Mouse (Mus musculus) heart, postnatal 36 days (tissue): ENCODE results near the gene Thop1. TPM values are rescaled to one million over a fixed set of nuclear protein-coding genes. Genes with fewer than 3 reads are reported as not detected.
"Not testable (repeated sequence)": the region's sequence is repeated elsewhere in the genome, so short reads cannot be mapped to it uniquely, and the experiment has no call there.

Experiments used
- DNase-seq, 2 experiments: peaks; one replicate each; pipeline ENCODE4 v3.0.0; 2021 to 2022
- intact Hi-C: fragments of 180-260 bp; cut with DNase I; formaldehyde crosslinking; loops from one replicate; pipeline ENCODE4 v1.15.1; 2025
- total RNA-seq, 2 experiments: library from RNA; stranded (reverse); gene quantifications; 2 replicates each; pipeline ENCODE4 v1.2.3; 2021

The Thop1 gene
- total RNA-seq, 2 experiments from 2014 or later: 11.9 to 13.1 TPM

DNA sequence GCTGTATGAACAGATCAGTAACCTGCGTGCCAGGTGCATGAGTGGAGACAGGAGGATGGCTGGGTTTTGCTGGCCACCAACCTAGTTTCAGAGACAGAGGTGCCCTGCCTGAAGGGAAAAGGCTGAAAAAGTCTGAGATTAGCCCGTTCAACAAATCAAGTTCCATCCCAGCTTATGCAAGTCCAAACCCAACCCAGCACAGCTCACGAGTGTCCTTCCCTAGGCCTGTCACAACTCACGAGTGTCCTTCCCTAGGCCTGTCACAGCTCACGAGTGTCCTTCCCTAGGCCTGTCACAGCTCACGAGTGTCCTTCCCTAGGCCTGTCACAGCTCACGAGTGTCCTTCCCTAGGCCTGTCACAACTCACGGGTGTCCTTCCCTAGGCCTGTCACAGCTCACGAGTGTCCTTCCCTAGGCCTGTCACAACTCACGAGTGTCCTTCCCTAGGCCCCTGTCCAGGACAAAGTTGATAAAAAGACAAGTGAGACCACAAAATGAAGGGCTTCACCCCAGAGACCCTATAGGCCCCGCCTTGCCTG, 14.0 kb upstream of the Thop1 start:
- intact Hi-C loops, DNase-seq: not testable (repeated sequence)

GRCm38 (mm10) chr10:81057406-81058130, 12.3 kb upstream of the Thop1 start:
- intact Hi-C loops: no loop called here
- DNase-seq: peak; percentile 20 to 24

DNA sequence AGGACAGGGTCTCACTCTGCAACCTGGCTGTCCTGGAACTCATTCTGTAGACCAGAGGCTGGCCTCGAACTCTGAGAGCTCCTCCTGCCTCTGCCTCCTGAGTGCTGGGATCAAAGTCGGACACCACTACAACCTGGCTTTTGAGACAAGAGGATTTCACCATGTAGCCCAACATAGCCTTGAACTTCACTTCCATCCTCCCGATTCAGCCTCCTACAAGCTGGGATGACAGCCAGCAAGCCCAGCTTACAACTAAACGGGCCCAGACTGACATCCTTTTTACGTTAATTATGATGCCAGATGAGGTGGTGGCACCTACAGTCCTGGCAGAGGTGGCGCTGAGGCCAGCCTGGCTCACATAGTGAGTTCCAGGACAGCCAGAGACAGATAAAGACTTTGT, 10.9 kb upstream of the Thop1 start:
- intact Hi-C loops: no loop called here
- DNase-seq: no peak

GRCm38 (mm10) chr10:81059603-81060543, 10.0 kb upstream of the Thop1 start, which contains the start of gene Sgta:
Gene Sgta (minus strand): TSS chr10:81060181.
- intact Hi-C loops: no loop called here
- peak; percentile 98 to 99 for DNase-seq

DNA sequence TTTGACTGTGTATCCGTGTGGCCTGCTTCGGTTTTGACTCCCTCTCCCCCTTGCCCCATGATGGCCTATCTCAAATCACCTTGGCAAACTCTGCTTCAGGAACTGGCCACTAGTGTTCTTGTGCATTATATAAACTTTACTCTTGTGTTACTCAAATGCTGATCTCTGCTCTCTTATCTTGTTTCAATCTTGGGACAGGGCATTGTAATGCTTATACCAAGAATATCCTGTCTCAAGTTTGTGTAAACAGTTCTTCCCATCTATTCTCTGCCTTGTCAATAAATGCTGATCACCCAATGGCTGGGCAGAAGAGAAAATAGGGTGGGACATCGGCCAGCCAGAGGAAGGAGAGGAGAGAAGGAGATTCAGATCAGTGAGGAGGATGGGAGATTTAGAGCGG, 7.1 kb upstream of the Thop1 start:
- intact Hi-C loops: no loop called here
- DNase-seq: no peak

DNA sequence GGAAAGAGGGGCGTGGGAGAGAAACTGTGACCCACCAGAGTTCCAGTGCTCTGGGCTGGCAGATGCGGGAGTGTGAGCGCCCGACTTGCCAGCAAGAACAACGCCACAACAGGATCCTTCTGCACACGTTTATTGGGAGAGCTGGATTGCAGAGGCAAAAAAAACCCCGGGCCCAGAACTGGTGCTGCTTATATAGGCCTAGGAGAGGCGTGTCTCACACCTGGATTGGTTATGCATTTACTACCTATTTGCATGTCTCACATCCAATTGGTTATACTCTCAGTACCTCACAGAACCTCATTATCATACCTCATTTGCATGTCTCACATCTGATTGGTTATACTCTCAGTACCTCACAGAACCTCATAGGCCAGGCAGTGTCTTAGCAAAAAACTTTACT, 5.3 kb upstream of the Thop1 start:
- DNase-seq, intact Hi-C loops: not testable (repeated sequence)

DNA sequence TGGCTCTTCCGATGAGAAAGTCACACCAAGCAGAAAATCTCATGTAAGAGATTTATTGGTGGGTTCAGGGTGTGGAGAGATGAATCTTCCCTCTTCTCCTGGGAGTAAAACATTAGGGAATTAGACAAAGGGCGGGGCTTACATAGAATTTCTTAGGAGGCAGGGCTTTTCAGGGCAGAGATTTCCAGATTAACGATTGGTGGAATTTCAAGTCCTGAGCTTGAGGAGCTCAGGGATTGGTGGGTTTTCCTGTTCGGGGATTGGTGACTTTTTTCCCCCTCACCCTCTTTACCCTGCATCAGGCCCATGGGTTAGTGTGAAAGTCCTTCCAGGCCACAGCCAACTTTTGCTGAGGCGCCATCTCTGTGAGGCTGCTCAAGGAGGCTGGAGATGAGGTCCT, 1.1 kb upstream of the Thop1 start:
- intact Hi-C loops: no loop called here
- no peak for DNase-seq

DNA sequence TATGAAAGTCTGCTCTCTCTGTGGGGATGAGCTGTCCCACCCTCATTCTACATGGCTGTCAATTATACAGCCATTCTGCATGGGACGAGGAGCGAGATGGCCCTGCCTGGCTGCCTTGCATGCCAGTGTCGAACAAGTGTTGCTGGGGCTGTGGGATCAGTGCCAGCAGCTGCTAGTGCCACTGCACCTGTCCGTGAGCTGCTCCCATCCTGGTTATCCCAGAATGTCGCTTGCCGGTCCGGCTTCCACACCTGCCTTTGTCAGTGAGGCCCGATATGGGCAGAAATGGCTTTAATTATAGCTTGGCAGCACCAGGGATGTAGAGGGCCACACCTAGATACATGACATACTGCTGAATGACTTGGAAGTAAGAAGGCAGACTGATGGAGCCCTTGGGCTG, 2.5 kb downstream of the Thop1 start:
- intact Hi-C loops: no loop called here
- no peak for DNase-seq

- DNase-seq: no peak
- intact Hi-C loops: no loop called here
These were observed 3.6 kb downstream of the Thop1 start for GRCm38 (mm10) chr10:81073464-81073863.

GRCm38 (mm10) chr10:81075734-81076133, 5.9 kb downstream of the Thop1 start:
- intact Hi-C loops: no loop called here
- DNase-seq: no peak

DNA sequence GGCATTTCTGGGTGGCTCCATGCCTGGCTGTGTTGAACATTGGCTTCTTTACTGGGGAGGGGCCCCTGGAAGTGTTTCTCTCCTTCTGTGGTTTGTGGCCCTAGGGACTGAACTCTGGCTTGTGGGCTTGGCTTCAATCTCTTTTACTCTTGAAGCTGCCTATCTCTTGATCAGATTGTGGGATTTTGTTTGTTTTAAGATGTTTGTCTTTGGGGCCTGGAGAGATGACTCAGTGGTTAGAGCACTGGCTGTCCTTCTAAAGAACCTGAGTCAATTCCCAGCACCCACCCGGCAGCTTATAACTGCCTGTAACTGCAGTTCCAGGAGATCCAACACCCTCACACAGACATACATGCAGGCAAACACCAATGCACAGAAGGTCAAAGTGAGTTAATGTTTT, 6.5 kb downstream of the Thop1 start:
- intact Hi-C loops: no loop called here
- no peak for DNase-seq

DNA sequence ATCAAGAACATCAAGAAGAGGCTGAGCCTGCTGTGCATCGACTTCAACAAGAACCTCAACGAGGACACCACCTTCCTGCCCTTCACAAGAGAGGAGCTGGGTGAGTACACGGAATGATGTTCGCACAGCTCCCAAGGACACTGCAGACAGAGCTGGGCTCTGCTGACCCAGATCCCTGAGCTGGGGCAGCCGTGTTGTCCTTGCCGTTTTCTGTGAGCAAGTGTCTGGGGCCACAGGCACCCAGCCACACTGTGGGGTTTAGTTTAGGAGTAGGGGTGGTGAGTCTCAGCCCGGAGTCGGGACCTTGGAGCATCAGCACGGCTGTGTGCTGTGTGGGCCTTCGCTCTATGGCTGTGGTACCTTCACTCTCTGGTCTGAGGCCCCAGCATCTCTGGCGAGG, 8.1 kb downstream of the Thop1 start:
- no peak for DNase-seq
- intact Hi-C loops: no loop called here

GRCm38 (mm10) chr10:81080008-81080655, 10.3 kb downstream of the Thop1 start:
- intact Hi-C loops: no loop called here
- no peak for DNase-seq

DNA sequence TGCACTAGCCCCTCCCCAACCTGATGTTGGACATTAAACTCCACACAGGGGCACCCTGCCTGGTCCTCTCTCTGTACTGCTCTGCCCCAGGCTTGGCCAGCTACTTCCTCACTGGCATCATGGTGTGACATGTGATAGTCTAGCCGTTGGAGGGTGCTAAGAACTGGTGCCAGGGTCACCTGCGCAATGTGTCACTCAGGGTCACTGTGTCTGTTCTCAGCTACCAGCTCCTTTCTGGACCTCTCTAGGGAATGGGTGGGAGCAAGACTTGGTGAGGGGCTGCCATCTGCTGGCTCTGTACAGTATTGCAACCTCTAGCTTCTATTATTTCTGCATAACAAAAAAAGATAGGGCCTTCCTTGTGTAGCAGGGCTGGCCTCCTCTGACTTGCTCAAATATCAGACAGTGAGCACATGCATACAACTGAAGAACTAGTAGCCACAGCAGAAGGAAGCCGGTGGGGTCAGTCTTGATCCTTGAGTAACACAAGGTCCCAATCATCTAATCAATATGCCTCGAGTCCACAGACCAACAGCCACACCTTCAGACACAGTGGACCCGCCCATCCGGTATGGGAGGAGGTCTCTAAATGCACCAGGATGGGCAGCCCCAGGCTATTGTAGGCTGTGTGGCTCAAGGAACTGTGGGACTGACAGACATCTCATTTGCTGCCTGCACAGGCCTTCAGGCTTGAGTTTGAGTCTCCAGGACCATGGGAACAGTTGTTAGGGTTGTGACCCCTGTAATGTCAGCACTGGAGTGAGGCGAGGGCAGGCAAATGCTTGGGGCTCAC, 12.5 kb downstream of the Thop1 start:
- DNase-seq: peak; percentile 72 to 80

DNA sequence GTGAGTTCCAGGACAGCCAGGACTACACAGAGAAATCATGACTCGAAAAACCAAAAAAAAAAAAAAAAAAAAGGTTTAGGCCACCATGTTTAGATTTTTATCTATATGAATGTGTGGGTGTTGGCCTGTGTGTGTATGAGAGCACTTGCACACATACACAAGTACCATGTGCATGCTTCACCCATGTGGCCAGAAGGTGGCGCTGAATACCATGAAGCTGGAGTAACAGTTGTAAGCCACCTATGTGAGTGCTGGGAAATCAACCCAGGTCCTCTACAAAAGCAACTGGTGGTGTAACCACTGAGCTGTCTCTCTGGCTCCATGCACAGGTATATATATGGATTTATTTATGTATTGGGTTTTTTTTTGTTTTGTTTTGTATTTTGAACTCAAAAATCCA, 17.2 kb downstream of the Thop1 start:
- DNase-seq: peak in 1 of 2 experiments; percentile 32
- intact Hi-C loops: no loop called here

More for the DNA sequence above, 12.5 kb downstream of the Thop1 start:
- intact Hi-C loops: loop anchor here (1.0 to 2.0 kb wide), 2 partner anchors 66 to 82 kb away; no protein-coding TSS in a partner anchor

GRCm38 (mm10) chr10:81089216-81089615, 19.4 kb downstream of the Thop1 start:
- intact Hi-C loops: no loop called here
- no peak for DNase-seq

DNA sequence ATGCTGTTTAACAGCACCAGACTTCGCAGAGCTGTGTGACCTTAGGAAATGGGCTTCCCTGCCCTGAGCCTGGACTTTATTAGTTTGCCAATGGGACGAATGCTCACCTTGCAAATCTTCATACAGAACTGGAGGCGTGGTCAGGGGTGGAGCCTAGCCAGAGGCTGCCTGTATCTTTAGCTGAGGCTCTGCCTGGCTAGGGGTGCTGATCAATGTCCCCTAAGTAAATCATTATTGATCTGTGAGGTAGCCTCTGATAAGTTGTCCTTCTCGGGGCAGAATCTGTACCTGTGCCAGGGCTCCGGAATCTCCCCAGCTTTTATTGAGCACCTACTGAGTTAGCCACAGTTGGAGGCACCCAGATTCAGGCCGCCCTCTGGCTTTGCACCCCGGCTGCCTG, 20.8 kb downstream of the Thop1 start:
- intact Hi-C loops: no loop called here
- no peak for DNase-seq

DNA sequence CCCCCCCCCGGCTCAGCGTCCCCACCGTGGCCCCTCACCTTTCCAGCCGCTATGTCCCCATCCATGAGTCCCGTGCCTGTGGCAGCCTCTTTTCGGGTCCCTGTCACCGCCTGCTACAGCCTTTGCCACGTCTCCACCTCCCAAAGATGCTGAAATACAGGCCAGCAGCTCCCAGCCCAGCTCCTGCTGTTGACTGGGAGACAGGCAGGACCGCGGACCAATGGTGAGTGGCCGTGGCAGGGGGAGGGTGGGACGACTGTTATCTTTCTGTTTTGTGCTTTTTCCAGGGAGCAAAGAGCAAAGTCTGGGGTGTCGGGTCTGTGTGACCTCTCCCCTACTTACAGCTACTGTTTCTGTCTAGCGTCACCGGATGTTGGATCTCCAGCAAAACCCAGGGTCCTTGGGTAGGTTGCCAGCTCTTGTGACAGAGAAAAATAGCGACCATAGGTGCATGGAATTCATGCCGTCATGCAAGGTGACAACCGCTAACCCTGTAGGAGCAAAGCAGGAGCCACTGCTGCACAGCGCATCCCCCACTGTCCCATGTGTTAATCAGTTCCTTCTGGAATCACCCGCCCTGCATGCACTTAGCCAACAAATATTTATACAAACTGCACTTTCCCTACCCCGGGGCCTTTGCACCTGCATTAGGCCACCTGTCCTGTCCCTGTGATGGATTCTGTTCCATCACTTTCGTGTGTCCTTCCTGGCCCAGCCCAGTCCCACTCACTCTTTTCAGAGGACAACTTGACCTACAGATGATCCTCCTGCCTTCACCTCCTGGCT, 22.8 kb downstream of the Thop1 start:
- peak; percentile 40 to 57 for DNase-seq
- intact Hi-C loops: no loop called here
